Mouse (Mus musculus) lung, embryonic 16.5 days (tissue): ENCODE measurements around the gene Usp11. TPM values are rescaled to one million over a fixed set of nuclear protein-coding genes. Genes with fewer than 3 reads are reported as not detected.

Experiments
- ATAC-seq: fragments of 200-750 bp; cut with Nextera tagmentation; 2 replicates; pipeline ENCODE4 v1.8.0; 2017; ENCODE audit warnings: low read depth, mild to moderate bottlenecking, moderate library complexity
- H3K27ac ChIP-seq: fragments of 300-500 bp; sonication (generic); 2 replicates; pipeline ENCODE4 v1.5.1; 2014; ENCODE audit warnings: mild to moderate bottlenecking, control low read depth, low read length
- H3K27me3 ChIP-seq: fragments of 300-500 bp; sonication (generic); 2 replicates; pipeline ENCODE4 v1.6.1; 2014; ENCODE audit warnings: low read depth, low read length, mixed read lengths; ENCODE audit not compliant: control insufficient read depth, insufficient read depth
- H3K36me3 ChIP-seq: fragments of 300-500 bp; sonication (generic); 2 replicates; pipeline ENCODE4 v1.6.1; 2014; ENCODE audit warnings: low read length; ENCODE audit not compliant: control insufficient read depth, insufficient read depth
- H3K4me1 ChIP-seq: fragments of 300-500 bp; sonication (generic); replicated peaks from 2 replicates; pipeline ENCODE4 v1.6.1; 2014; ENCODE audit warnings: low read length, mixed read lengths; ENCODE audit not compliant: control insufficient read depth, insufficient read depth
- H3K4me2 ChIP-seq: fragments of 300-500 bp; sonication (generic); 2 replicates; pipeline ENCODE4 v1.6.1; 2014; ENCODE audit warnings: low read depth, low read length, control low read depth
- H3K4me3 ChIP-seq: fragments of 300-500 bp; sonication (generic); 2 replicates; pipeline ENCODE4 v1.5.1; 2014; ENCODE audit warnings: mild to moderate bottlenecking, low read length, control low read depth
- H3K9ac ChIP-seq: fragments of 300-500 bp; sonication (generic); 2 replicates; pipeline ENCODE4 v1.6.1; 2014; ENCODE audit warnings: low read length, control low read depth
- H3K9me3 ChIP-seq: fragments of 300-500 bp; sonication (generic); 2 replicates; pipeline ENCODE4 v1.6.1; 2016; ENCODE audit warnings: low read length; ENCODE audit not compliant: control insufficient read depth
- WGBS: fragments of 180-500 bp; shearing (Covaris S2); extraction: QIAGEN DNeasy Blood & Tissue Kit; methylation state at CpG from one replicate; pipeline ENCODE4 v1.1.7; 2014; 5-methylcytosine and 5-hydroxymethylcytosine counted together
- polyA plus RNA-seq: library from polyadenylated mRNA; unstranded; fragments of >200 nt; fragmentation: Nextera tagmentation; extraction: Ambion mirVana; gene quantifications from 2 replicates; pipeline ENCODE4 v1.2.1, GENCODE M21; 2015

Gene Usp11
- polyA plus RNA-seq: 41.4 and 42.3 TPM in 2 replicates

- ATAC-seq: peak; percentile 44; the same call in 1 of the 2 replicates
- WGBS: 13% methylated on average over 29 of the region's 32 CpGs
- peaks cover 3% of the 10 kb centered on the region; the same call in 1 of the 2 replicates for H3K36me3 ChIP-seq
- H3K4me3 ChIP-seq: peak within 1 kb of the TSS; percentile 66
- no peaks in the 10 kb centered on the region for H3K9me3 ChIP-seq
- H3K27me3 ChIP-seq: no peaks in the 10 kb centered on the region
- H3K4me2 ChIP-seq: peak within 1 kb of the TSS; percentile 60
- peak within 1 kb of the TSS; percentile 95 for H3K27ac ChIP-seq
- H3K4me1 ChIP-seq: no peaks in the 10 kb centered on the region; the same call in 1 of the 2 replicates
- H3K9ac ChIP-seq: peak within 1 kb of the TSS; percentile 78
These were observed at the start of gene Usp11 for GRCm38 (mm10) chrX:20703741-20704290. TSS of gene Usp11 (plus strand) at chrX:20703906.

- H3K4me2 ChIP-seq: peak overlapping the region; percentile 71
- H3K4me3 ChIP-seq: peak overlapping the region; percentile 58
- H3K36me3 ChIP-seq: no peaks in the 10 kb centered on the region
- H3K27ac ChIP-seq: no peak overlapping the region
- H3K9ac ChIP-seq: no peak overlapping the region
- H3K4me1 ChIP-seq: no peaks in the 10 kb centered on the region
- no peak for ATAC-seq
- no peaks in the 10 kb centered on the region for H3K27me3 ChIP-seq
- no peaks in the 10 kb centered on the region for H3K9me3 ChIP-seq
- 22% methylated on average over 5 of the region's 5 CpGs for WGBS
These were observed 46.1 kb upstream of the Usp11 start for GRCm38 (mm10) chrX:20657593-20657992.

- peak; percentile 93 for ATAC-seq
- H3K4me3 ChIP-seq: peak within 1 kb of the TSS; percentile 58
- peak within 1 kb of the TSS; percentile 71 for H3K4me2 ChIP-seq
- no peaks in the 10 kb centered on the region for H3K4me1 ChIP-seq
- no peaks in the 10 kb centered on the region for H3K36me3 ChIP-seq
- H3K9ac ChIP-seq: peak within 1 kb of the TSS; percentile 71
- H3K27ac ChIP-seq: peak within 1 kb of the TSS; percentile 44; the same call in 1 of the 2 replicates
- H3K27me3 ChIP-seq: no peaks in the 10 kb centered on the region
- 15% methylated on average over 27 of the region's 27 CpGs for WGBS
- H3K9me3 ChIP-seq: no peaks in the 10 kb centered on the region
These were observed 45.6 kb upstream of the Usp11 start, which contains the start of gene Uba1 for GRCm38 (mm10) chrX:20658026-20658652. TSS of gene Uba1 (plus strand) at chrX:20658326.

GRCm38 (mm10) chrX:20658891-20659406 is 44.8 kb upstream of the Usp11 start:
- no peaks in the 10 kb centered on the region; the same call in 1 of the 2 replicates for H3K4me1 ChIP-seq
- no peaks in the 10 kb centered on the region for H3K27me3 ChIP-seq
- no peak; the same call in 1 of the 2 replicates for ATAC-seq
- peak overlapping the region; percentile 71 for H3K9ac ChIP-seq
- WGBS: 12% methylated on average over 24 of the region's 24 CpGs
- H3K4me2 ChIP-seq: peak overlapping the region; percentile 71
- no peaks in the 10 kb centered on the region for H3K36me3 ChIP-seq
- no peaks in the 10 kb centered on the region for H3K9me3 ChIP-seq
- no peak overlapping the region; the same call in 1 of the 2 replicates for H3K27ac ChIP-seq
- peak overlapping the region; percentile 58 for H3K4me3 ChIP-seq

- ATAC-seq: no peak
- H3K4me3 ChIP-seq: no peak overlapping the region
These were observed 41.4 kb upstream of the Usp11 start for GRCm38 (mm10) chrX:20662317-20662715.

GRCm38 (mm10) chrX:20662716-20663443 is 40.8 kb upstream of the Usp11 start:
- Histone ChIP-seq H3K9ac (peak overlapping the region; percentile 82), H3K27me3 (no peaks in the 10 kb centered on the region), H3K4me1 (no peaks in the 10 kb centered on the region; the same call in 1 of the 2 replicates), H3K27ac (peak overlapping the region; percentile 61), H3K4me3 (peak overlapping the region; percentile 68), H3K9me3 (no peaks in the 10 kb centered on the region), H3K36me3 (peaks cover 2% of the 10 kb centered on the region; the same call in 1 of the 2 replicates), H3K4me2 (peak overlapping the region; percentile 61)
- peak; percentile 87 for ATAC-seq
- 11% methylated on average over 28 of the region's 28 CpGs for WGBS

More at GRCm38 (mm10) chrX:20662317-20662715, 41.4 kb upstream of the Usp11 start:
- no peaks in the 10 kb centered on the region for H3K27me3 ChIP-seq
- H3K4me1 ChIP-seq: no peaks in the 10 kb centered on the region; the same call in 1 of the 2 replicates
- peaks cover 2% of the 10 kb centered on the region; the same call in 1 of the 2 replicates for H3K36me3 ChIP-seq
- H3K4me2 ChIP-seq: no peak overlapping the region
- no peak overlapping the region for H3K27ac ChIP-seq
- H3K9ac ChIP-seq: no peak overlapping the region
- H3K9me3 ChIP-seq: no peaks in the 10 kb centered on the region
- WGBS: 25% methylated on average over 5 of the region's 5 CpGs

- peaks cover 2% of the 10 kb centered on the region; the same call in 1 of the 2 replicates for H3K36me3 ChIP-seq
- H3K4me1 ChIP-seq: no peaks in the 10 kb centered on the region; the same call in 1 of the 2 replicates
- peak; percentile 6 for ATAC-seq
- 17% methylated on average over 9 of the region's 9 CpGs for WGBS
- H3K27me3 ChIP-seq: no peaks in the 10 kb centered on the region
- H3K4me3 ChIP-seq: peak overlapping the region; percentile 68
- peak overlapping the region; percentile 82 for H3K9ac ChIP-seq
- H3K9me3 ChIP-seq: no peaks in the 10 kb centered on the region
- peak overlapping the region; percentile 61 for H3K27ac ChIP-seq
- H3K4me2 ChIP-seq: peak overlapping the region; percentile 61
These were observed 40.3 kb upstream of the Usp11 start for GRCm38 (mm10) chrX:20663444-20663790.

- Histone ChIP-seq H3K9ac (peak within 1 kb of the TSS; percentile 88), H3K9me3 (no peaks in the 10 kb centered on the region), H3K4me1 (peaks cover 6% of the 10 kb centered on the region), H3K27me3 (no peaks in the 10 kb centered on the region), H3K27ac (peak within 1 kb of the TSS; percentile 97), H3K36me3 (peaks cover 3% of the 10 kb centered on the region; the same call in 1 of the 2 replicates), H3K4me2 (peak within 1 kb of the TSS; percentile 73), H3K4me3 (peak within 1 kb of the TSS; percentile 73)
- 17% methylated on average over 16 of the region's 16 CpGs for WGBS
- peak; percentile 96 for ATAC-seq
These were observed 16.1 kb upstream of the Usp11 start, which contains the start of gene Cdk16 for GRCm38 (mm10) chrX:20687519-20688067. TSS of gene Cdk16 (plus strand) at chrX:20687954.
